Mouse (Mus musculus): ENCODE results near the gene Lmo3.

- TF ChIP-seq CTCF (IDR thresholded peaks at IDR 0.05; ENCODE audit: borderline replicate concordance, control insufficient read depth, extremely low read depth, insufficient read depth, low read length, poor library complexity) (no peak), POLR2A (IDR thresholded peaks at IDR 0.05; ENCODE audit: control insufficient read depth, extremely low read depth, insufficient read depth, low read length, poor library complexity) (no peak)
These were observed 193.4 kb downstream of the Lmo3 start for GRCm38 (mm10) chr6:138388168-138388936.

Measured in thymus, adult 2 months (tissue).